Mouse (Mus musculus) megakaryocyte, embryonic 14.5 days (primary cell): ENCODE results near the gene Rnf224.

Experiments used
- FLI1 ChIP-seq: IDR thresholded peaks from 2 replicates; pipeline ENCODE4 v1.6.1; 2012; ENCODE audit warnings: low read length, inconsistent platforms, mixed read lengths
- GATA1 ChIP-seq: IDR thresholded peaks from 3 replicates; pipeline ENCODE4 v1.6.1; 2012; ENCODE audit warnings: mixed read lengths, low read length, inconsistent platforms, borderline replicate concordance

GRCm38 (mm10) chr2:25240723-25241437, 4.3 kb upstream of the Rnf224 start:
- no peak for TF ChIP-seq GATA1
- no peak for TF ChIP-seq FLI1
